Mouse (Mus musculus): Measurements from ENCODE around the gene Vgf. TPM values are rescaled to one million over a fixed set of nuclear protein-coding genes. Genes with fewer than 3 reads are reported as not detected.

Gene Vgf
- polyA plus RNA-seq, 1 experiment from 2014 or later: not detected

- Histone ChIP-seq H3K79me2 (ENCODE audit: inconsistent target) (peaks cover 16% of the 10 kb centered on the region), H3K36me3 (ENCODE audit: inconsistent target) (peaks cover 62% of the 10 kb centered on the region), H3K27ac (no peak overlapping the region), H3K4me3 (ENCODE audit: inconsistent target) (no peak overlapping the region)
- WGBS (ENCODE audit: missing documents): 93% methylated on average over 8 of the region's 10 CpGs
Observed at GRCm38 (mm10) chr5:137041442-137041841, 15.2 kb downstream of the Vgf start.

- Histone ChIP-seq H3K36me3 (ENCODE audit: inconsistent target) (peaks cover 44% of the 10 kb centered on the region), H3K4me3 (ENCODE audit: inconsistent target) (no peak overlapping the region), H3K79me2 (ENCODE audit: inconsistent target) (peaks cover 16% of the 10 kb centered on the region), H3K27ac (no peak overlapping the region)
- 92% methylated on average over 7 of the region's 7 CpGs for WGBS (ENCODE audit: missing documents)
Observed at GRCm38 (mm10) chr5:137043997-137044396, 17.8 kb downstream of the Vgf start.

- H3K36me3 ChIP-seq (ENCODE audit: inconsistent target): peaks cover 27% of the 10 kb centered on the region
- peak within 1 kb of the TSS; percentile 66 for H3K27ac ChIP-seq
- peak within 1 kb of the TSS; percentile 95 for H3K4me3 ChIP-seq (ENCODE audit: inconsistent target)
- H3K79me2 ChIP-seq (ENCODE audit: inconsistent target): peaks cover 16% of the 10 kb centered on the region
- WGBS (ENCODE audit: missing documents): under 1% methylated on average over 48 of the region's 48 CpGs
Observed at GRCm38 (mm10) chr5:137045402-137046323, 19.5 kb downstream of the Vgf start, which contains the start of gene Ap1s1. Ap1s1 (minus strand) TSS chr5:137046135.

GRCm38 (mm10) chr5:137046324-137046718, 20.1 kb downstream of the Vgf start:
- Histone ChIP-seq H3K36me3 (ENCODE audit: inconsistent target) (peaks cover 23% of the 10 kb centered on the region), H3K4me3 (ENCODE audit: inconsistent target) (no peak overlapping the region)

GRCm38 (mm10) chr5:137046991-137047390, 20.8 kb downstream of the Vgf start:
- H3K79me2 ChIP-seq (ENCODE audit: inconsistent target): peaks cover 16% of the 10 kb centered on the region
- no peak overlapping the region for H3K4me3 ChIP-seq (ENCODE audit: inconsistent target)
- H3K36me3 ChIP-seq (ENCODE audit: inconsistent target): peaks cover 16% of the 10 kb centered on the region
- H3K27ac ChIP-seq: no peak overlapping the region

More at GRCm38 (mm10) chr5:137046324-137046718, 20.1 kb downstream of the Vgf start:
- Histone ChIP-seq H3K79me2 (ENCODE audit: inconsistent target) (peaks cover 16% of the 10 kb centered on the region), H3K27ac (no peak overlapping the region)
- 22% methylated on average over 5 of the region's 5 CpGs for WGBS (ENCODE audit: missing documents)

GRCm38 (mm10) chr5:137051125-137051524, 24.9 kb downstream of the Vgf start:
- Histone ChIP-seq H3K79me2 (ENCODE audit: inconsistent target) (no peaks in the 10 kb centered on the region), H3K36me3 (ENCODE audit: inconsistent target) (no peaks in the 10 kb centered on the region), H3K27ac (no peak overlapping the region), H3K4me3 (ENCODE audit: inconsistent target) (no peak overlapping the region)
- 80% methylated on average over 6 of the region's 6 CpGs for WGBS (ENCODE audit: missing documents)

- no peaks in the 10 kb centered on the region for H3K79me2 ChIP-seq (ENCODE audit: inconsistent target)
- H3K36me3 ChIP-seq (ENCODE audit: inconsistent target): no peaks in the 10 kb centered on the region
- 86% methylated on average over 4 of the region's 5 CpGs for WGBS (ENCODE audit: missing documents)
- no peak overlapping the region for H3K27ac ChIP-seq
- H3K4me3 ChIP-seq (ENCODE audit: inconsistent target): no peak overlapping the region
Observed at GRCm38 (mm10) chr5:137051914-137052505, 25.8 kb downstream of the Vgf start.

GRCm38 (mm10) chr5:137054299-137054698, 28.1 kb downstream of the Vgf start:
- Histone ChIP-seq H3K79me2 (ENCODE audit: inconsistent target) (no peaks in the 10 kb centered on the region), H3K36me3 (ENCODE audit: inconsistent target) (no peaks in the 10 kb centered on the region), H3K27ac (no peak overlapping the region), H3K4me3 (ENCODE audit: inconsistent target) (no peak overlapping the region)
- 87% methylated on average over 7 of the region's 7 CpGs for WGBS (ENCODE audit: missing documents)

- H3K79me2 ChIP-seq (ENCODE audit: inconsistent target): no peaks in the 10 kb centered on the region
- 80% methylated on average over 5 of the region's 5 CpGs for WGBS (ENCODE audit: missing documents)
- H3K27ac ChIP-seq: no peak overlapping the region
- H3K36me3 ChIP-seq (ENCODE audit: inconsistent target): no peaks in the 10 kb centered on the region
- H3K4me3 ChIP-seq (ENCODE audit: inconsistent target): no peak overlapping the region
Observed at GRCm38 (mm10) chr5:137054873-137055272, 28.7 kb downstream of the Vgf start.

- Histone ChIP-seq H3K4me3 (ENCODE audit: inconsistent target) (no peak overlapping the region), H3K36me3 (ENCODE audit: inconsistent target) (no peaks in the 10 kb centered on the region), H3K79me2 (ENCODE audit: inconsistent target) (no peaks in the 10 kb centered on the region), H3K27ac (no peak overlapping the region)
- 20% methylated on average over 6 of the region's 12 CpGs for WGBS (ENCODE audit: missing documents)
Observed at GRCm38 (mm10) chr5:137061809-137062481, 35.8 kb downstream of the Vgf start.

GRCm38 (mm10) chr5:137062601-137063000, 36.4 kb downstream of the Vgf start:
- H3K79me2 ChIP-seq (ENCODE audit: inconsistent target): no peaks in the 10 kb centered on the region
- no peak overlapping the region for H3K27ac ChIP-seq
- no peak overlapping the region for H3K4me3 ChIP-seq (ENCODE audit: inconsistent target)
- 83% methylated on average over 5 of the region's 5 CpGs for WGBS (ENCODE audit: missing documents)
- H3K36me3 ChIP-seq (ENCODE audit: inconsistent target): no peaks in the 10 kb centered on the region

GRCm38 (mm10) chr5:137065454-137065853, 39.3 kb downstream of the Vgf start:
- no peak overlapping the region for H3K4me3 ChIP-seq (ENCODE audit: inconsistent target)
- 89% methylated on average over 6 of the region's 6 CpGs for WGBS (ENCODE audit: missing documents)
- no peaks in the 10 kb centered on the region for H3K36me3 ChIP-seq (ENCODE audit: inconsistent target)
- no peaks in the 10 kb centered on the region for H3K79me2 ChIP-seq (ENCODE audit: inconsistent target)
- H3K27ac ChIP-seq: no peak overlapping the region

- Histone ChIP-seq H3K4me3 (ENCODE audit: inconsistent target) (no peak overlapping the region), H3K79me2 (ENCODE audit: inconsistent target) (no peaks in the 10 kb centered on the region)
- 77% methylated on average over 8 of the region's 8 CpGs for WGBS (ENCODE audit: missing documents)
Observed at GRCm38 (mm10) chr5:137065923-137066322, 39.7 kb downstream of the Vgf start.

GRCm38 (mm10) chr5:137068711-137069110, 42.5 kb downstream of the Vgf start:
- Histone ChIP-seq H3K4me3 (ENCODE audit: inconsistent target) (no peak overlapping the region), H3K79me2 (ENCODE audit: inconsistent target) (no peaks in the 10 kb centered on the region), H3K27ac (no peak overlapping the region), H3K36me3 (ENCODE audit: inconsistent target) (no peaks in the 10 kb centered on the region)
- WGBS (ENCODE audit: missing documents): 67% methylated on average over 4 of the region's 4 CpGs

More at GRCm38 (mm10) chr5:137065923-137066322, 39.7 kb downstream of the Vgf start:
- H3K36me3 ChIP-seq (ENCODE audit: inconsistent target): no peaks in the 10 kb centered on the region
- H3K27ac ChIP-seq: no peak overlapping the region

Data from macrophage (primary cell).